Mouse (Mus musculus) liver, adult 10 weeks (tissue): ENCODE results near the gene Picalm. TPM values are rescaled to one million over a fixed set of nuclear protein-coding genes. Genes with fewer than 3 reads are reported as not detected.

Source experiments
- polyA plus RNA-seq: library from polyadenylated mRNA; stranded (reverse); fragments of 350-450 nt; fragmentation: Illumina TruSeq; extraction: RNeasy Lipid Tissue Mini Kit (QIAGEN cat#74804); gene quantifications from one replicate; pipeline ENCODE4 v1.2.3, GENCODE M21; 2014; ENCODE audit warnings: low read depth, low replicate concordance

The Picalm gene
- 206 TPM for polyA plus RNA-seq

GRCm38 (mm10) chr7:90129732-90130392 is at the start of gene Picalm:
Picalm (plus strand) TSS chr7:90130213.

Other genes starting within 250 kb of the Picalm start
- gene Ccdc81, start 226.6 kb upstream of the Picalm start, polyA plus RNA-seq: not detected
- gene Hikeshi, start 189.0 kb upstream of the Picalm start, polyA plus RNA-seq: 58.4 TPM
- gene Eed, start 149.2 kb upstream of the Picalm start, polyA plus RNA-seq: 56.9 TPM
- not detected for gene Ccdc83, start 135.6 kb downstream of the Picalm start, polyA plus RNA-seq
- 1.0 TPM for gene Sytl2, start 172.0 kb downstream of the Picalm start, polyA plus RNA-seq